Mouse (Mus musculus) monocyte, adult 5-6 weeks (primary cell): Measurements from ENCODE around the gene Hoxc5. TPM values are rescaled to one million over a fixed set of nuclear protein-coding genes. Genes with fewer than 3 reads are reported as not detected.

Source experiments
- ATAC-seq: fragments of 153-309, 156-312 bp; replicated peaks from 2 replicates; pipeline ENCODE4 v1.8.0; 2017; ENCODE audit warnings: mild to moderate bottlenecking; ENCODE audit not compliant: low TSS enrichment, insufficient number of reproducible peaks, severe bottlenecking, poor library complexity, low FRiP score
- total RNA-seq: library from RNA; stranded (forward); fragments of 200-1000, 200-491, 200-594 nt; gene quantifications from 3 replicates; pipeline ENCODE4 v1.2.3, GENCODE M21; 2017

The Hoxc5 gene
- total RNA-seq, result not detected in 3 replicates

- no peak for ATAC-seq
Observed at GRCm38 (mm10) chr15:102967312-102967510, at the start of gene Hoxc5. Hoxc5 (plus strand) TSS chr15:102967443.

- ATAC-seq, result no peak
Observed at GRCm38 (mm10) chr15:102917972-102918572, 49.2 kb upstream of the Hoxc5 start.

- no peak for ATAC-seq
Observed at GRCm38 (mm10) chr15:102918611-102919265, 48.5 kb upstream of the Hoxc5 start.

GRCm38 (mm10) chr15:102919336-102920180, 47.7 kb upstream of the Hoxc5 start:
- ATAC-seq, result no peak

GRCm38 (mm10) chr15:102920619-102921018, 46.6 kb upstream of the Hoxc5 start:
- ATAC-seq, result no peak

GRCm38 (mm10) chr15:102921053-102922011, 45.9 kb upstream of the Hoxc5 start, which contains the start of gene Hoxc13:
Hoxc13 (plus strand) TSS chr15:102921103.
- ATAC-seq, result no peak

- no peak for ATAC-seq
Observed at GRCm38 (mm10) chr15:102922012-102922362, 45.3 kb upstream of the Hoxc5 start.

GRCm38 (mm10) chr15:102922636-102923500, 44.4 kb upstream of the Hoxc5 start:
- no peak for ATAC-seq

- ATAC-seq, result no peak
Observed at GRCm38 (mm10) chr15:102927032-102927645, 40.1 kb upstream of the Hoxc5 start.

GRCm38 (mm10) chr15:102931706-102932358, 35.4 kb upstream of the Hoxc5 start:
- no peak for ATAC-seq

- ATAC-seq, result no peak
Observed at GRCm38 (mm10) chr15:102934438-102934837, 32.8 kb upstream of the Hoxc5 start.

- no peak for ATAC-seq
Observed at GRCm38 (mm10) chr15:102934897-102935296, 32.3 kb upstream of the Hoxc5 start.

- no peak for ATAC-seq
Observed at GRCm38 (mm10) chr15:102936279-102936972, 30.8 kb upstream of the Hoxc5 start, which contains the start of gene Hoxc12. Hoxc12 (plus strand) TSS chr15:102936757.

- ATAC-seq, result no peak
Observed at GRCm38 (mm10) chr15:102937036-102937666, 30.1 kb upstream of the Hoxc5 start.

GRCm38 (mm10) chr15:102939256-102940155, 27.7 kb upstream of the Hoxc5 start:
- no peak for ATAC-seq
